Mouse (Mus musculus) brown adipose tissue, adult 24 weeks (tissue): ENCODE results near the gene Wrb. TPM values are rescaled to one million over a fixed set of nuclear protein-coding genes. Genes with fewer than 3 reads are reported as not detected.

Source experiments
- H3K27ac ChIP-seq: fragments of 200-500 bp; replicated peaks from 2 replicates; pipeline ENCODE4 v1.5.1; 2012; ENCODE audit warnings: low read depth, mild to moderate bottlenecking, low read length
- H3K4me1 ChIP-seq: fragments of 200-500 bp; 2 replicates; pipeline ENCODE4 v1.6.1; 2012; ENCODE audit warnings: low read length, mixed read lengths; ENCODE audit not compliant: control insufficient read depth, insufficient read depth, insufficient read length
- H3K4me3 ChIP-seq: fragments of 200-500 bp; 2 replicates; pipeline ENCODE4 v1.5.1; 2012; ENCODE audit warnings: low read depth, mild to moderate bottlenecking, low read length, moderate library complexity; ENCODE audit not compliant: insufficient read depth
- polyA plus RNA-seq: library from polyadenylated mRNA; stranded (reverse); fragments of >200 nt; gene quantifications from 2 replicates; pipeline ENCODE4 v1.2.4, GENCODE M21; 2012; ENCODE audit not compliant: missing spikeins, insufficient read depth, insufficient read length

The Wrb gene
- polyA plus RNA-seq, 1 experiment: 9.9 TPM

DNA sequence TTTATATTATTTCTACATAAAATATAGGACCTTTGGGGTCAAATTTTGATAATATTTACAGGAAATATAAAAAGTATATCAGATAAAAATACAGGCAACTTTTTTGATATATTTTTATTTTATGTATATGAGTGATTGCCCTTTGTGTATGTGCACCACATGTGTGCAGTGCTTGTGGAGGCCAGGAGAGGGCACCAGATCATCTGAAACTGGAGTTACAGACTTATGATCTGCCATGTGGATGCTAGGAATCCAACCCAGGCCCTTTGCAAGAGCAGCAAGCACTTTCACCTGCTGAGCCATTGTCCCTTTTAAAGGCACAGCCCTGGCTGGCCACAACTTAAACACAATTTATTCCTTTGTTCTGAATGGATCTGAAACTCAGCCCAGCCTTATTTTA is 33.9 kb downstream of the Wrb start:
- no peak overlapping the region for H3K27ac ChIP-seq
- H3K4me1 ChIP-seq: no peaks in the 10 kb centered on the region
- no peak overlapping the region for H3K4me3 ChIP-seq

DNA sequence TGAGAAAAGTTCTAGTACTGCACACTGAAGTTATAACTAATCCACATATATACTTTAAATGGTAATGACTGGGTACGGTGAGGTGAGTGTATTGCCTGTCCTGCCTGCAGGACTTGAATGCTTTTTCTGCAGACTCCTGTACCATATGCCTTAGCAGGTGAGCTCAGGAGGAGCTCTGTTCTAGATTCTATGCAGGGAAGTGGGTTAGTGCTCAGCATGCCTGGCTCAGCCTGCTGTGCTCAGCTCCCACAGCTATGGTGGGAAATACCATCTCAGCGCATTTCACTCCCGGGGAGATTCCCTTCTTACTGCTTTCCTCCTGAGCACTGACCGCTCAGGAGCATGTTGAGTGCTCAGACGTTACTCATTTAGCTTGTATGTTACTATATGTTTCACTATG is 42.4 kb downstream of the Wrb start:
- H3K4me3 ChIP-seq: no peak overlapping the region
- no peaks in the 10 kb centered on the region for H3K4me1 ChIP-seq
- no peak overlapping the region for H3K27ac ChIP-seq

DNA sequence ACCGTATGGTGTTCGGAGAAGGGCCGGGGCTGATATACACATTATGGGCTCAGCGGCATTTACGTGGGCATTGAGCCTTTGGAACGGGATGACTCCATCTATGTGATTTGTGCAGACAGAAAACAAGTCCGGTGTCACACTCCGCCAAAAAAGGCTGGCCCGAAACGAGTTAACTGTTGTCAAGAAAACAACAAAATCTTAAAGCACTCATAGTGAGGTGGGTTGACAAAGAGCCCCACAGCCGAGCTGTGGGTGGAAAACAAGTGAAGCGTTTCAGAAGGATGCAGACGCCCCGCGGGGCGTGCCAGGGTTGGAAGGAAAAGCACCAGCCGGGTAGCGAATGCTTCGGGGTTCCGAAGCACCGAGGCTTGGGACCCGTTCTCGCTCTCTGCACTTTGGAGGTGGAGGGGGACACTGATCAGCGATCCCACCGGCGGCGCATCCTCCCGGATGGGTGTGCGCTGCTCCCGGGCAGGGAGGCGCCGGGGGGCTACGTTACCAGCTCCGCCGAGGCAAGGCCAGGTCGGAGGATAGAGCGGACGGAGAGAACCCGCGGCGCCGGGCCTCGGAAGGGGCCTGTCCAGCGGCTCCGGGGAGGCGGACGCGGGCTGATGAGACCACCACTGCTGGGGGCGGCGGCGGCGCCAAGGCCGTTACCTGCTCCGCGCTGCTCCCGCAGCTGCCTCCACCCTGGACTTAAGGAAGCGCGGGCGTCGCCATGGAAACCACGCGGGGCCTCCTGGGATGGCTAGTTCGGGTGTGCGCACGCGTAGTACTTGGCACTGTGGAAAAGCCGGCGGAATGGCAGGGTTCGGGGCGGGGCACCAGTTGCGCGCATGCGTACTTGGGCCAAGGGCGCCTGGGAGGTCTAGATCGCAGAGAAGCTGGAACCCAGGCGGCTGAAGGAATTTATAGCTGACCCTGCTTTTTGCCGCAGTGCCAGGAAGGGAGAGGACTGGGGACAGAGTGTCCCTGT is 46.6 kb downstream of the Wrb start, which contains the start of gene Lca5l:
Lca5l (minus strand) TSS at position 741 of the 976 bp plus-strand sequence.
- H3K4me3 ChIP-seq: peak within 1 kb of the TSS; percentile 78
- no peaks in the 10 kb centered on the region for H3K4me1 ChIP-seq
- peak within 1 kb of the TSS; percentile 64 for H3K27ac ChIP-seq

DNA sequence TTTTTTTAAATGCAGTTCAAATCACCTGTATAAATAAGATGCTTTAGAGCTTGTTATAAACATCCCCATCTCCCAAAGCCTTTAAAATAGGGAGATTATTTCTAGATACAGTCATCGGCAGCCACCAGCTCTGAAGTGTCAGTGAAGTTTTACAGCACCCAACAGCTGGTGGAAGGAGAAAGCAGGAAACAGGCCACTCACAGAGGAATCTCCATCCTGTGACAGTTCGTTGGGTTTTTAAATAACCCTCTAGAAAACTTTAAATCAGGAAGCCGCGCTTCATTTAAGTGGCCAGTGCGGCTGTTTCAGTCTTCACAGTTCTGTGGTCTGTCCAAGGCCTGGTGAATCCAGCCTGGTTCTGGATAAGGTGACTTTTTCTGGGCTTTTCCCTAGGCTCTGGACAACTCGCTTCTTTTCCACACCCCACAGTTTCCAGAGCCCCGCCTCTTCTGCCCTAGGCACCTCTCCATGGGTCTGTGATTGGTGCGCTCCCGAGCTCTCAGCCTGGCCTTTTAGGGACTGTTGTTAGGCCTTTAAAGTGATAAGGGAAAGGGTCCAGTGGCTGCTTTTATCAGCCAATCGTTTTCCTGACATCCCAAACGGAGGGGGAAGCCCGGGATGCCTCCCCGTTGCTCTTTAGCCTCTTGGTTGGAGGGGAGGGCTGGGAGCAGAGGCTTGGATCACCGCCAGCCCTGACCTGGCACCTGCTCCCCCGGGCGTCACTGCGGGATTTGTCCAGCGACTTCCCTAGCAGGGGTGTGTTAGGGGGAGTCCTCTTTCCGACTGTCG is 54.9 kb downstream of the Wrb start, which contains the start of gene Sh3bgr:
Sh3bgr (plus strand) TSS at position 538 of the 789 bp plus-strand sequence.
- no peak within 1 kb of the TSS for H3K27ac ChIP-seq
- H3K4me3 ChIP-seq: peak within 1 kb of the TSS; percentile 59
- H3K4me1 ChIP-seq: no peaks in the 10 kb centered on the region

DNA sequence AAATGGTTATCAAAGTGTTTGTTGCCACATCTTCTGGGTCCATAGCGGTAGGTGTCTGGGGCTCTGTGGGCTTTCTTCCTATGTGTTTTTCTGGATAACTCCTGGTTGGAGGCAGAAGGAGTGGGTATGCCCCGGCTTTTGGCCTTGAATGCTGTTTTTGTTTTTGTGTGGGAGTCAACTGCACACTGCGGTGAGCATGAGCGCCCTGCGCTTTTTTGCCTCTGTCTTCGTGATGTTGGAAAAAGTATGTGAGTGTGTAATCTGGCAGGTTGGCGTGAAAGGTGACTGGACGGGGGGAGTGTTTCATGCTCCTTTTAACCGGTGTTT is 55.5 kb downstream of the Wrb start:
- Histone ChIP-seq H3K4me3 (peak overlapping the region; percentile 59), H3K27ac (no peak overlapping the region), H3K4me1 (no peaks in the 10 kb centered on the region)

DNA sequence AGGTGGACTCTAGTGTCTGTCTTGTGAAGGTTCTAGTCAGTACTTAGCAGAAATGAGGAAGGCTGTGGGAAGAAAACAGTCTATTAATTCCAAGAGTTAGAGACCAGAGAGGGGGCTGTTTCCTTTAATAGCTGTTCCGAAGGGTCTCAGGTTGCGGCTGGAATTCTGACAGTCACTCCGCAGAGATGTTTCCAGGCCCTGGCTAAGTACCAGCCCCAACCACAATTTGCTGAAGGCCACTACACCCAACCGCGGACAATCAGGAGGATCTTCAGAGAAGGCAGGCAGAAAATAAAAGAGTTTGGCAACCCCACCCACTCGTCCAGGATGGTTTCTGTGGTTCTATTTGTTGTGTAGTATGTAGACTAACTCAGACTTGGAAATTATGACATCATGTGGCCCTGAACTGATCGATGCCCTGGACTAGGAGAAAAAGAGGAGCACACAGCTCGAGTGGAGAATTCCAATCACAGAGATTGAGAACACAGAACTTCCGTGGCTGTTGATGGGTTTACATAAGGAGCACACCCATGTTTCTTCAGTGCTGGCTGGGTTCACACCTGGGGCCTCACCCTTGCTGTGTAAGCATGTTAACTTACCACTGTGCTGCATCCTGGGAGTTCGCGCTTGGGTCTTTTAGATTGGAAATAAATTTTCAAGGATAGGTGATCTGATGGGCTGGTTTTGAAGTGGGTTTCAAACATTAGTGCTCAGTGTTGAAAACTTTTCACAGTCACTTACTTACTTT is 56.5 kb downstream of the Wrb start:
- no peak overlapping the region for H3K27ac ChIP-seq
- no peak overlapping the region for H3K4me3 ChIP-seq

More for the DNA sequence above, 56.5 kb downstream of the Wrb start:
- H3K4me1 ChIP-seq: no peaks in the 10 kb centered on the region

Other genes starting within 250 kb of the Wrb start
- gene Psmg1, start 154.4 kb upstream of the Wrb start, polyA plus RNA-seq: 43.9 and 45.6 TPM in 2 replicates
- 17.3 and 22.8 TPM in 2 replicates for gene Brwd1, start 62.9 kb upstream of the Wrb start, polyA plus RNA-seq
- 52.4 and 61.2 TPM in 2 replicates for gene Hmgn1, start 17.7 kb upstream of the Wrb start, polyA plus RNA-seq
- 0.44 and 0.46 TPM in 2 replicates for gene Lca5l, start 46.9 kb downstream of the Wrb start, polyA plus RNA-seq
- 30.5 and 41.3 TPM in 2 replicates for gene Sh3bgr, start 55.0 kb downstream of the Wrb start, polyA plus RNA-seq
- gene B3galt5, start 90.4 kb downstream of the Wrb start, polyA plus RNA-seq: not detected in 2 replicates